Mouse (Mus musculus): ENCODE measurements around the gene Gm21865.
"Not testable (repeated sequence)": the region's sequence is repeated elsewhere in the genome, so short reads cannot be mapped to it uniquely, and the experiment has no call there.

Gene Gm21865

DNA sequence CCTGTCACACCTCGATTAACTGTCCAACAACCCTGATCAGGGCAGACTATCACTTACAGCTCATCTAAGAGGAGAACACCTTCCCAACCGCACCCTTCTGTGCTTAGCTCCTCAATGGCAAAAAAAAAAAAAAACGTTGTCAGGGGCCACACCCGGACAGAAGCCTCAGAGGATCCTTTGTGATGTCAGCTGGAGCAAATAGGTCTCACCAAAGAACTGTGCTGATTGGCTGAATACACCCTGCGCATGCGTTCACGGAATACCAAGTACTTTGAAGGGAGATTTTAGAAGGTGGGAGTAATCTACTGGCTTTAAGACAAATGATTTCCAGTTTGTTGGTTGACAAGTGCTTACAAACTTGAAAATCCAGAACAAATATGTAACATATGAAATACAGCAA lies at the start of gene Gm21865:
Gene Gm21865 (minus strand): TSS at position 101 of the 400 bp plus-strand sequence.
- DNase-seq (ENCODE audit: low spot score), result not testable (repeated sequence)

All from layer of hippocampus, adult 11-12 months (tissue).